Mouse (Mus musculus) fibroblast of lung, adult 2 months (primary cell): Measurements from ENCODE around the gene Tha1.
A peak's percentile ranks its signal among the peaks of the same experiment; 100 is the strongest.
"Not testable (repeated sequence)": the region's sequence is repeated elsewhere in the genome, so short reads cannot be mapped to it uniquely, and the experiment has no call there.

Experiments used
- DNase-seq: peaks from one replicate; pipeline ENCODE4 v3.0.0-alpha.2; 2011; ENCODE audit warnings: low read depth

The Tha1 gene

GRCm38 (mm10) chr11:117848271-117848984, 24.9 kb downstream of the Tha1 start:
- no peak for DNase-seq

GRCm38 (mm10) chr11:117847593-117848215, 25.6 kb downstream of the Tha1 start:
- peak; percentile 44 for DNase-seq

- no peak for DNase-seq
These were observed 26.6 kb downstream of the Tha1 start for GRCm38 (mm10) chr11:117846640-117847039.

- DNase-seq, result no peak
These were observed 27.6 kb downstream of the Tha1 start for GRCm38 (mm10) chr11:117845651-117846050.

GRCm38 (mm10) chr11:117844997-117845396, 28.3 kb downstream of the Tha1 start:
- no peak for DNase-seq

- no peak for DNase-seq
These were observed 29.8 kb downstream of the Tha1 start for GRCm38 (mm10) chr11:117843434-117843833.

GRCm38 (mm10) chr11:117840910-117841309, 32.4 kb downstream of the Tha1 start:
- DNase-seq, result no peak

GRCm38 (mm10) chr11:117839021-117839420, 34.3 kb downstream of the Tha1 start:
- no peak for DNase-seq

- no peak for DNase-seq
These were observed 34.7 kb downstream of the Tha1 start for GRCm38 (mm10) chr11:117838572-117838971.

- DNase-seq, result no peak
These were observed 37.0 kb downstream of the Tha1 start for GRCm38 (mm10) chr11:117836306-117836705.

- DNase-seq, result no peak
These were observed 39.2 kb downstream of the Tha1 start for GRCm38 (mm10) chr11:117834086-117834485.

GRCm38 (mm10) chr11:117833509-117833908, 39.8 kb downstream of the Tha1 start:
- not testable (repeated sequence) for DNase-seq

GRCm38 (mm10) chr11:117832086-117832969, 41.0 kb downstream of the Tha1 start:
- DNase-seq, result no peak

- DNase-seq, result no peak
These were observed 42.9 kb downstream of the Tha1 start for GRCm38 (mm10) chr11:117830401-117830800.

- DNase-seq, result no peak
These were observed 43.5 kb downstream of the Tha1 start for GRCm38 (mm10) chr11:117829671-117830215.

GRCm38 (mm10) chr11:117828888-117829604, 44.2 kb downstream of the Tha1 start:
- DNase-seq, result no peak

GRCm38 (mm10) chr11:117828149-117828887, 45.0 kb downstream of the Tha1 start:
- no peak for DNase-seq

- DNase-seq, result no peak
These were observed 45.9 kb downstream of the Tha1 start for GRCm38 (mm10) chr11:117827386-117827785.

- DNase-seq, result no peak
These were observed 46.4 kb downstream of the Tha1 start for GRCm38 (mm10) chr11:117826916-117827315.

- DNase-seq, result peak; percentile 51
These were observed 47.1 kb downstream of the Tha1 start for GRCm38 (mm10) chr11:117826164-117826563.
